Mouse (Mus musculus) hindbrain, embryonic 10.5 days (tissue): ENCODE data around the gene Strap. TPM values are rescaled to one million over a fixed set of nuclear protein-coding genes. Genes with fewer than 3 reads are reported as not detected.

Experiments
- DNase-seq: peaks from one replicate; pipeline ENCODE4 v3.0.0-alpha.2; 2017; ENCODE audit warnings: low spot score
- H3K27ac ChIP-seq: fragments of 300-500 bp; sonication (generic); 2 replicates; pipeline ENCODE4 v1.5.1; 2016; ENCODE audit warnings: mild to moderate bottlenecking, moderate library complexity
- H3K27me3 ChIP-seq: fragments of 300-500 bp; sonication (generic); 2 replicates; pipeline ENCODE4 v1.6.1; 2016; ENCODE audit warnings: mild to moderate bottlenecking; ENCODE audit not compliant: poor library complexity, insufficient read depth, severe bottlenecking
- H3K36me3 ChIP-seq: fragments of 300-500 bp; sonication (generic); 2 replicates; pipeline ENCODE4 v1.6.1; 2016; ENCODE audit warnings: mild to moderate bottlenecking, moderate library complexity
- H3K4me1 ChIP-seq: fragments of 300-500 bp; sonication (generic); replicated peaks from 2 replicates; pipeline ENCODE4 v1.6.1; 2016; ENCODE audit warnings: mild to moderate bottlenecking
- H3K4me3 ChIP-seq: fragments of 300-500 bp; sonication (generic); 2 replicates; pipeline ENCODE4 v1.5.1; 2016; ENCODE audit warnings: mild to moderate bottlenecking, moderate library complexity
- H3K9me3 ChIP-seq: fragments of 300-500 bp; sonication (generic); 2 replicates; pipeline ENCODE4 v1.6.1; 2016; ENCODE audit warnings: mild to moderate bottlenecking, moderate library complexity
- WGBS: fragments of 180-500 bp; shearing (Covaris S2); methylation state at CpG from one replicate; pipeline ENCODE4 v1.1.7; 2016; 5-methylcytosine and 5-hydroxymethylcytosine counted together
- polyA plus RNA-seq: library from polyadenylated mRNA; unstranded; fragments of >200 nt; fragmentation: Nextera tagmentation; extraction: Ambion mirVana; gene quantifications from 2 replicates; pipeline ENCODE4 v1.2.1, GENCODE M21; 2016

The Strap gene
- polyA plus RNA-seq, 1 experiment from 2014 or later = 176 TPM

DNA sequence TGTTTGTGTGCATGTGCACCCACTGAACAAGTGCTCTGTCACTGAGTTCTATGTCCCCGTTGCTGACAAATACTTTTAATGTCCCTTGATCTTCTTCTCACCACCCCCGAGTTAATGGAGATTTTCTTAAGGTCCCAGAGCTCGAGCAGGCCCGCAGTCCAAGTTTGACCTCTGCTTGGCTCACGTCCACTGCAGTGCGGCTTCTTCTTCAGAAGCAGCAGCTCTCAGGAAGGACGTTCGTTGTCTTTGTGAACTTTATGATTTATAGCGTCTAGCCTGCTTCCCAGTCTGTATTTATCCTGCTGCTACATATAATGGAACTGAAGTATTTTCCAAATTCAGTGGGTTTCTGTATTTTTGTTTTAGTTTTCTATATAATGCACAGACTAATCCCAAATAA lies 64.4 kb downstream of the Strap start:
- WGBS = 94% methylated on average over 9 of the region's 9 CpGs
- no peak overlapping the region for H3K27ac ChIP-seq

More for the DNA sequence above, 64.4 kb downstream of the Strap start:
- Histone ChIP-seq H3K4me3 (no peak overlapping the region), H3K9me3 (peaks cover 15% of the 10 kb centered on the region), H3K4me1 (peaks cover 7% of the 10 kb centered on the region), H3K36me3 (peaks cover 38% of the 10 kb centered on the region), H3K27me3 (no peaks in the 10 kb centered on the region)
- DNase-seq = no peak

Other genes starting within 250 kb of the Strap start
- 4.5 and 5.8 TPM in 2 replicates for gene Eps8, start 80.2 kb upstream of the Strap start, polyA plus RNA-seq
- gene Dera, start 19.5 kb downstream of the Strap start, polyA plus RNA-seq = 67.0 and 72.0 TPM in 2 replicates